Mouse (Mus musculus): ENCODE results near the gene Ptprf.

Ptprf gene

GRCm38 (mm10) chr4:118259782-118260463 is 31.3 kb downstream of the Ptprf start:
- DNase-seq (ENCODE audit: low spot score in 2 of 2), result no peak

- DNase-seq (ENCODE audit: low spot score in 2 of 2), result no peak
Measured at GRCm38 (mm10) chr4:118257977-118258376, 33.2 kb downstream of the Ptprf start.

- DNase-seq (ENCODE audit: low spot score in 2 of 2), result no peak
Measured at GRCm38 (mm10) chr4:118257416-118257815, 33.8 kb downstream of the Ptprf start.

GRCm38 (mm10) chr4:118256217-118256616 is 35.0 kb downstream of the Ptprf start:
- no peak for DNase-seq (ENCODE audit: low spot score in 2 of 2)

- DNase-seq (ENCODE audit: low spot score in 2 of 2), result no peak
Measured at GRCm38 (mm10) chr4:118254953-118255352, 36.3 kb downstream of the Ptprf start.

- no peak for DNase-seq (ENCODE audit: low spot score in 2 of 2)
Measured at GRCm38 (mm10) chr4:118247323-118247722, 43.9 kb downstream of the Ptprf start.

GRCm38 (mm10) chr4:118245847-118246246 is 45.4 kb downstream of the Ptprf start:
- DNase-seq (ENCODE audit: low spot score in 2 of 2), result peak; percentile 71 to 82

- DNase-seq (ENCODE audit: low spot score in 2 of 2), result no peak
Measured at GRCm38 (mm10) chr4:118243791-118244190, 47.4 kb downstream of the Ptprf start.

GRCm38 (mm10) chr4:118243298-118243697 is 47.9 kb downstream of the Ptprf start:
- no peak for DNase-seq (ENCODE audit: low spot score in 2 of 2)

GRCm38 (mm10) chr4:118239960-118240689 is 51.1 kb downstream of the Ptprf start:
- no peak for DNase-seq (ENCODE audit: low spot score in 2 of 2)

- DNase-seq (ENCODE audit: low spot score in 2 of 2), result no peak
Measured at GRCm38 (mm10) chr4:118238666-118239065, 52.5 kb downstream of the Ptprf start.

GRCm38 (mm10) chr4:118236871-118237270 is 54.3 kb downstream of the Ptprf start:
- no peak for DNase-seq (ENCODE audit: low spot score in 2 of 2)

- no peak for DNase-seq (ENCODE audit: low spot score in 2 of 2)
Measured at GRCm38 (mm10) chr4:118234711-118235388, 56.4 kb downstream of the Ptprf start.

- no peak for DNase-seq (ENCODE audit: low spot score in 2 of 2)
Measured at GRCm38 (mm10) chr4:118233886-118234285, 57.3 kb downstream of the Ptprf start.

- DNase-seq (ENCODE audit: low spot score in 2 of 2), result no peak
Measured at GRCm38 (mm10) chr4:118231861-118232260, 59.3 kb downstream of the Ptprf start.

- DNase-seq (ENCODE audit: low spot score in 2 of 2), result no peak
Measured at GRCm38 (mm10) chr4:118229035-118229770, 62.0 kb downstream of the Ptprf start.

- no peak for DNase-seq (ENCODE audit: low spot score in 2 of 2)
Measured at GRCm38 (mm10) chr4:118227398-118227797, 63.8 kb downstream of the Ptprf start.

GRCm38 (mm10) chr4:118221261-118221660 is 69.9 kb downstream of the Ptprf start:
- DNase-seq (ENCODE audit: low spot score in 2 of 2), result no peak

GRCm38 (mm10) chr4:118220756-118221155 is 70.4 kb downstream of the Ptprf start:
- no peak for DNase-seq (ENCODE audit: low spot score in 2 of 2)

GRCm38 (mm10) chr4:118219487-118219886 is 71.7 kb downstream of the Ptprf start:
- DNase-seq (ENCODE audit: low spot score in 2 of 2), result no peak

GRCm38 (mm10) chr4:118218521-118218920 is 72.7 kb downstream of the Ptprf start:
- DNase-seq (ENCODE audit: low spot score in 2 of 2), result no peak
